Mouse (Mus musculus) limb, embryonic 15.5 days (tissue): ENCODE results near the gene Gm8251. TPM values are rescaled to one million over a fixed set of nuclear protein-coding genes. Genes with fewer than 3 reads are reported as not detected.
"Not testable (repeated sequence)": the region's sequence is repeated elsewhere in the genome, so short reads cannot be mapped to it uniquely, and the experiment has no call there.

Experiments used
- ATAC-seq: fragments of 200-750 bp; cut with Nextera tagmentation; 2 replicates; pipeline ENCODE4 v1.8.0; 2017; ENCODE audit warnings: low read depth, moderate TSS enrichment; ENCODE audit not compliant: insufficient number of reproducible peaks, low FRiP score, low TSS enrichment
- H3K27ac ChIP-seq: fragments of 300-500 bp; sonication (generic); 2 replicates; pipeline ENCODE4 v1.5.1; 2015; ENCODE audit warnings: moderate library complexity, mild to moderate bottlenecking, inconsistent platforms
- H3K27me3 ChIP-seq: fragments of 300-500 bp; sonication (generic); 2 replicates; pipeline ENCODE4 v1.6.1; 2015; ENCODE audit warnings: inconsistent platforms
- H3K36me3 ChIP-seq: fragments of 300-500 bp; sonication (generic); 2 replicates; pipeline ENCODE4 v1.6.1; 2015; ENCODE audit warnings: inconsistent platforms
- H3K4me1 ChIP-seq: fragments of 300-500 bp; sonication (generic); 2 replicates; pipeline ENCODE4 v1.6.1; 2015; ENCODE audit warnings: inconsistent platforms
- H3K4me2 ChIP-seq: fragments of 300-500 bp; sonication (generic); 2 replicates; pipeline ENCODE4 v1.6.1; 2015; ENCODE audit warnings: mild to moderate bottlenecking, inconsistent platforms
- H3K4me3 ChIP-seq: fragments of 300-500 bp; sonication (generic); 2 replicates; pipeline ENCODE4 v1.5.1; 2015; ENCODE audit warnings: mild to moderate bottlenecking, inconsistent platforms
- H3K9ac ChIP-seq: fragments of 300-500 bp; sonication (generic); 2 replicates; pipeline ENCODE4 v1.6.1; 2015; ENCODE audit warnings: inconsistent platforms
- H3K9me3 ChIP-seq: fragments of 300-500 bp; sonication (generic); 2 replicates; pipeline ENCODE4 v1.6.1; 2016; ENCODE audit warnings: inconsistent platforms
- WGBS: fragments of 180-500 bp; shearing (Covaris S2); methylation state at CpG from one replicate; pipeline ENCODE4 v1.1.7; 2015; 5-methylcytosine and 5-hydroxymethylcytosine counted together
- polyA plus RNA-seq: library from polyadenylated mRNA; unstranded; fragments of >200 nt; fragmentation: Nextera tagmentation; extraction: Ambion mirVana; gene quantifications from 2 replicates; pipeline ENCODE4 v1.2.1, GENCODE M21; 2015

Gm8251 gene
- 0.04 and 0.06 TPM in 2 replicates for polyA plus RNA-seq

- no peaks in the 10 kb centered on the region for H3K27me3 ChIP-seq
- WGBS = 90% methylated on average over 2 of the region's 2 CpGs
- no peaks in the 10 kb centered on the region for H3K36me3 ChIP-seq
- H3K4me2 ChIP-seq = no peak within 1 kb of the TSS
- no peak within 1 kb of the TSS for H3K27ac ChIP-seq
- H3K4me1 ChIP-seq = no peaks in the 10 kb centered on the region
- H3K4me3 ChIP-seq = no peak within 1 kb of the TSS
- ATAC-seq = no peak
- H3K9me3 ChIP-seq = no peaks in the 10 kb centered on the region
- no peak within 1 kb of the TSS for H3K9ac ChIP-seq
Observed at GRCm38 (mm10) chr1:44061836-44062235, at the start of gene Gm8251. TSS of gene Gm8251 (minus strand) at chr1:44061936.

GRCm38 (mm10) chr1:44102939-44103338, 41.2 kb upstream of the Gm8251 start:
- peak overlapping the region; percentile 22; the same call in 1 of the 2 replicates for H3K27ac ChIP-seq
- 10% methylated on average over 5 of the region's 5 CpGs for WGBS

GRCm38 (mm10) chr1:44102259-44102717, 40.6 kb upstream of the Gm8251 start, which contains the start of gene Tex30:
TSS of gene Tex30 (minus strand) at chr1:44102441.
- WGBS = 0% methylated on average over 53 of the region's 55 CpGs
- peak within 1 kb of the TSS; percentile 87 for H3K9ac ChIP-seq
- peak within 1 kb of the TSS; percentile 92 for H3K27ac ChIP-seq
- H3K4me2 ChIP-seq = peak within 1 kb of the TSS; percentile 63
- ATAC-seq = peak; percentile 97
- peaks cover 24% of the 10 kb centered on the region for H3K36me3 ChIP-seq
- peaks cover 9% of the 10 kb centered on the region for H3K4me1 ChIP-seq
- no peaks in the 10 kb centered on the region for H3K9me3 ChIP-seq
- peak within 1 kb of the TSS; percentile 92 for H3K4me3 ChIP-seq
- H3K27me3 ChIP-seq = no peaks in the 10 kb centered on the region

More at GRCm38 (mm10) chr1:44102939-44103338, 41.2 kb upstream of the Gm8251 start:
- Histone ChIP-seq H3K4me3 (peak overlapping the region; percentile 92), H3K27me3 (no peaks in the 10 kb centered on the region), H3K4me1 (peaks cover 9% of the 10 kb centered on the region), H3K9ac (no peak overlapping the region), H3K4me2 (peak overlapping the region; percentile 63), H3K9me3 (no peaks in the 10 kb centered on the region), H3K36me3 (peaks cover 25% of the 10 kb centered on the region)
- no peak for ATAC-seq

GRCm38 (mm10) chr1:44101448-44102225, 39.9 kb upstream of the Gm8251 start:
- ATAC-seq = peak; percentile 78
- Histone ChIP-seq H3K27ac (peak overlapping the region; percentile 92), H3K4me1 (peaks cover 9% of the 10 kb centered on the region), H3K36me3 (peaks cover 27% of the 10 kb centered on the region), H3K4me2 (peak overlapping the region; percentile 63), H3K27me3 (no peaks in the 10 kb centered on the region), H3K4me3 (peak overlapping the region; percentile 92), H3K9me3 (no peaks in the 10 kb centered on the region), H3K9ac (peak overlapping the region; percentile 87)
- 1% methylated on average over 55 of the region's 55 CpGs for WGBS

GRCm38 (mm10) chr1:44064625-44065024, 2.9 kb upstream of the Gm8251 start:
- Histone ChIP-seq H3K27ac (no peak overlapping the region), H3K9me3 (no peaks in the 10 kb centered on the region), H3K9ac (no peak overlapping the region), H3K27me3 (no peaks in the 10 kb centered on the region), H3K4me2 (no peak overlapping the region), H3K4me3 (no peak overlapping the region), H3K36me3 (no peaks in the 10 kb centered on the region), H3K4me1 (no peaks in the 10 kb centered on the region)
- ATAC-seq = no peak
- 0% methylated on average over 1 of the region's 1 CpGs for WGBS

GRCm38 (mm10) chr1:44063439-44063838, 1.7 kb upstream of the Gm8251 start:
- H3K27ac ChIP-seq = no peak overlapping the region
- ATAC-seq = no peak
- no peaks in the 10 kb centered on the region for H3K4me1 ChIP-seq
- no peak overlapping the region for H3K9ac ChIP-seq
- no peaks in the 10 kb centered on the region for H3K27me3 ChIP-seq
- no peak overlapping the region for H3K4me2 ChIP-seq
- no peaks in the 10 kb centered on the region for H3K36me3 ChIP-seq
- 95% methylated on average over 6 of the region's 6 CpGs for WGBS
- no peaks in the 10 kb centered on the region for H3K9me3 ChIP-seq
- no peak overlapping the region for H3K4me3 ChIP-seq

GRCm38 (mm10) chr1:44057805-44058204, 3.9 kb downstream of the Gm8251 start:
- ATAC-seq = no peak
- WGBS = 61% methylated on average over 3 of the region's 3 CpGs
- no peak overlapping the region for H3K9ac ChIP-seq
- H3K4me3 ChIP-seq = no peak overlapping the region
- no peak overlapping the region for H3K4me2 ChIP-seq
- H3K4me1 ChIP-seq = no peaks in the 10 kb centered on the region
- no peak overlapping the region for H3K27ac ChIP-seq
- H3K9me3 ChIP-seq = no peaks in the 10 kb centered on the region
- no peaks in the 10 kb centered on the region for H3K36me3 ChIP-seq
- no peaks in the 10 kb centered on the region for H3K27me3 ChIP-seq

- Histone ChIP-seq H3K27me3 (no peaks in the 10 kb centered on the region), H3K9me3 (no peaks in the 10 kb centered on the region), H3K4me3 (no peak overlapping the region), H3K9ac (no peak overlapping the region), H3K4me2 (no peak overlapping the region), H3K27ac (no peak overlapping the region), H3K4me1 (no peaks in the 10 kb centered on the region), H3K36me3 (no peaks in the 10 kb centered on the region)
- WGBS = 74% methylated on average over 2 of the region's 2 CpGs
- no peak for ATAC-seq
Observed at GRCm38 (mm10) chr1:44046556-44046955, 15.2 kb downstream of the Gm8251 start.

- H3K9me3 ChIP-seq, H3K27me3 ChIP-seq, ATAC-seq, H3K27ac ChIP-seq, H3K4me1 ChIP-seq, H3K4me2 ChIP-seq, H3K36me3 ChIP-seq, H3K4me3 ChIP-seq, H3K9ac ChIP-seq: not testable (repeated sequence)
- WGBS = 84% methylated on average over 5 of the region's 5 CpGs
Observed at GRCm38 (mm10) chr1:44045689-44046088, 16.0 kb downstream of the Gm8251 start.

GRCm38 (mm10) chr1:44042555-44042915, 19.2 kb downstream of the Gm8251 start:
- Histone ChIP-seq H3K4me1 (no peaks in the 10 kb centered on the region), H3K4me3 (peak overlapping the region; percentile 47), H3K9ac (peak overlapping the region; percentile 43; the same call in 1 of the 2 replicates), H3K36me3 (no peaks in the 10 kb centered on the region), H3K27ac (no peak overlapping the region), H3K27me3 (no peaks in the 10 kb centered on the region), H3K9me3 (no peaks in the 10 kb centered on the region), H3K4me2 (peak overlapping the region; percentile 77)
- ATAC-seq = no peak
- WGBS = 2% methylated on average over 6 of the region's 6 CpGs

- Histone ChIP-seq H3K27me3 (no peaks in the 10 kb centered on the region), H3K4me2 (peak overlapping the region; percentile 77), H3K9me3 (no peaks in the 10 kb centered on the region), H3K9ac (peak overlapping the region; percentile 43; the same call in 1 of the 2 replicates), H3K36me3 (no peaks in the 10 kb centered on the region), H3K4me3 (peak overlapping the region; percentile 47), H3K27ac (no peak overlapping the region), H3K4me1 (no peaks in the 10 kb centered on the region)
- no peak for ATAC-seq
- 3% methylated on average over 17 of the region's 17 CpGs for WGBS
Observed at GRCm38 (mm10) chr1:44041797-44042554, 19.8 kb downstream of the Gm8251 start.

- ATAC-seq = no peak
- Histone ChIP-seq H3K27ac (no peak overlapping the region), H3K36me3 (no peaks in the 10 kb centered on the region), H3K4me1 (no peaks in the 10 kb centered on the region), H3K4me3 (no peak overlapping the region), H3K4me2 (no peak overlapping the region), H3K27me3 (no peaks in the 10 kb centered on the region), H3K9ac (no peak overlapping the region), H3K9me3 (no peaks in the 10 kb centered on the region)
- WGBS = 89% methylated on average over 5 of the region's 5 CpGs
Observed at GRCm38 (mm10) chr1:44032948-44033347, 28.8 kb downstream of the Gm8251 start.
